Mouse (Mus musculus) neural tube, embryonic 13.5 days (tissue): ENCODE data around the gene Rlf. TPM values are rescaled to one million over a fixed set of nuclear protein-coding genes. Genes with fewer than 3 reads are reported as not detected.
"Not testable (repeated sequence)": the region's sequence is repeated elsewhere in the genome, so short reads cannot be mapped to it uniquely, and the experiment has no call there.

Experiments
- ATAC-seq: fragments of 200-750 bp; cut with Nextera tagmentation; 2 replicates; pipeline ENCODE4 v1.8.0; 2017; ENCODE audit warnings: low read depth, mild to moderate bottlenecking, moderate TSS enrichment, moderate library complexity
- H3K27ac ChIP-seq: fragments of 300-500 bp; sonication (generic); replicated peaks from 2 replicates; pipeline ENCODE4 v1.5.1; 2015; ENCODE audit warnings: moderate library complexity, mild to moderate bottlenecking, inconsistent platforms
- H3K27me3 ChIP-seq: fragments of 300-500 bp; sonication (generic); 2 replicates; pipeline ENCODE4 v1.6.1; 2015; ENCODE audit warnings: mild to moderate bottlenecking, inconsistent platforms
- H3K36me3 ChIP-seq: fragments of 300-500 bp; sonication (generic); 2 replicates; pipeline ENCODE4 v1.6.1; 2015; ENCODE audit warnings: mild to moderate bottlenecking, inconsistent platforms
- H3K4me1 ChIP-seq: fragments of 300-500 bp; sonication (generic); replicated peaks from 2 replicates; pipeline ENCODE4 v1.6.1; 2015; ENCODE audit warnings: inconsistent platforms
- H3K4me2 ChIP-seq: fragments of 300-500 bp; sonication (generic); 2 replicates; pipeline ENCODE4 v1.6.1; 2015; ENCODE audit warnings: inconsistent platforms, mild to moderate bottlenecking, moderate library complexity
- H3K4me3 ChIP-seq: fragments of 300-500 bp; sonication (generic); 2 replicates; pipeline ENCODE4 v1.5.1; 2015; ENCODE audit warnings: mild to moderate bottlenecking, inconsistent platforms
- H3K9ac ChIP-seq: fragments of 300-500 bp; sonication (generic); 2 replicates; pipeline ENCODE4 v1.6.1; 2015; ENCODE audit warnings: moderate library complexity, mild to moderate bottlenecking, inconsistent platforms
- H3K9me3 ChIP-seq: fragments of 300-500 bp; sonication (generic); 2 replicates; pipeline ENCODE4 v1.6.1; 2016; ENCODE audit warnings: inconsistent platforms
- WGBS: fragments of 180-500 bp; shearing (Covaris S2); methylation state at CpG from one replicate; pipeline ENCODE4 v1.1.7; 2015; 5-methylcytosine and 5-hydroxymethylcytosine counted together
- polyA plus RNA-seq: library from polyadenylated mRNA; unstranded; fragments of >200 nt; fragmentation: Nextera tagmentation; extraction: Ambion mirVana; gene quantifications from 2 replicates; pipeline ENCODE4 v1.2.1, GENCODE M21; 2015

The Rlf gene
- polyA plus RNA-seq, 1 experiment from 2014 or later: 25.6 TPM

DNA sequence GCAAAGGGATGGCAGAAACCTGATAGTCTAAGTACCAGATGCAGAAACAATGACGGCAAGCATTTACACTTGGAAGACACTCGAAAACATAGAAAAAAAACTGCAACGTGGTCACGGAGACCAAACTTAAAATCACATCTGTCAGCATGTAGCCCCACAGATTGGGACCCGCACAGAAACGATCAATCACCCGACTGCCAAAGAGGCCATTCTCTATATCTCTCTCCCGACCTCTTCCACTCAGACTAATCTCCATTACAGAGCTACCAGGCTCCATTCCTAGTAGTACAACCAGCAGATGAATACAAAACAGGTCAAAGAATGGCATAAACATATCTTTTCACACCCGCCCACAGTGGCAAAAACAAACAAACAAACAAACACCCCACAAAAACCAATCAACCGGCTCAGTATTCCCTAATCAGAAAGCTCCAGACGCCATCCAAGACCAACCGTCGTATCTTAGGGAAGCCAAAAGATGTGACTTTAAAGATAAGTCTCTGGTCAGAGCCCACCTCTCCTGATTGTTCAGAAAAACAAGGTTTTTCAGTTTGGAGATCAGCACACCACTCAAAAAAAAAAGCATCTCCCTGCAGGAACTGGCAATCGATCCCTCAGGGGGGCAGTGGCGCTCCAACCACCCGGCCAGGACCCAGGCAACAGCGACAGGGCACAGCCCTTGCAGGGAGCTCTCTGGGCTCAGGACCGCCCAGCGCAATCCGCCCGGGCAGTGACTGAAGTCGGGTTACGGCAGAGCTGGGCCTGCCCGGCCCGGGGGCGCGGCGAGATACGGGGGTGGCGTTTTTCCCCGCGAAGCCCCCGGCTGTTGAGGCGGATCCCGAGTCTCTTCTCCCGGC, 720 bp downstream of the Rlf start:
- 2% methylated on average over 36 of the region's 36 CpGs for WGBS

DNA sequence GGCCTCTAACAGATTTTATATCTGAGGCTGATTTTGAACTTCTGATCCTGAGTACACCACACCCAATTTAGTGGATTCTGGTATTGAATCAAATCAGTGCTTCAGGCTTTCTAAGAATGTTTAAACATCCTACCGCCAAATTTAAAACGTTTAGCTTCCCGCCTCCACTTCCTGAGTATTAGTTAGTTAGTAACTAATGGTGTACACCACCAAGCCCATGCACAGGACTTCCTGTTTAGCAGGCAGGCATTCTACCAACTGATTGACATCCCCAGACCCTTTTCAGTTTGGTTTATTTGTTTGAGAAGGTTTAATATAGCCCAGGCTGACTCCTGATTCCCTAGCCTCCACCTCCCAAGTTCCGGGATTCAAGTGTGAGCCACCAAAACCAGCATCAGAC, 6.0 kb downstream of the Rlf start:
- no peak overlapping the region for H3K27ac ChIP-seq
- WGBS: 90% methylated on average over 4 of the region's 4 CpGs
- no peak overlapping the region for H3K4me3 ChIP-seq
- H3K4me1 ChIP-seq: peaks cover 22% of the 10 kb centered on the region
- H3K36me3 ChIP-seq: no peaks in the 10 kb centered on the region
- H3K4me2 ChIP-seq: no peak overlapping the region
- H3K9ac ChIP-seq: no peak overlapping the region
- no peaks in the 10 kb centered on the region for H3K9me3 ChIP-seq
- ATAC-seq: no peak
- no peaks in the 10 kb centered on the region for H3K27me3 ChIP-seq

More for the DNA sequence above, 720 bp downstream of the Rlf start:
- Histone ChIP-seq H3K9me3 (no peaks in the 10 kb centered on the region), H3K27ac (peak overlapping the region; percentile 94), H3K4me1 (peaks cover 28% of the 10 kb centered on the region), H3K27me3 (peaks cover 12% of the 10 kb centered on the region), H3K9ac (peak overlapping the region; percentile 96), H3K4me2 (peak overlapping the region; percentile 83), H3K36me3 (no peaks in the 10 kb centered on the region), H3K4me3 (peak overlapping the region; percentile 92)
- ATAC-seq: peak; percentile 90

- ATAC-seq: no peak
- Histone ChIP-seq H3K4me3 (no peak overlapping the region), H3K4me1 (peaks cover 3% of the 10 kb centered on the region; the same call in 1 of the 2 replicates), H3K27ac (no peak overlapping the region), H3K27me3 (no peaks in the 10 kb centered on the region), H3K4me2 (no peak overlapping the region), H3K36me3 (0 out of 2 replicates have a peak, but pooled peaks cover 9% of the 10 kb centered on the region), H3K9me3 (no peaks in the 10 kb centered on the region), H3K9ac (no peak overlapping the region)
- 80% methylated on average over 4 of the region's 4 CpGs for WGBS
Observed at GRCm38 (mm10) chr4:121197856-121198255, 17.0 kb downstream of the Rlf start.

- no peak overlapping the region for H3K4me2 ChIP-seq
- H3K27me3 ChIP-seq: no peaks in the 10 kb centered on the region
- no peaks in the 10 kb centered on the region for H3K9me3 ChIP-seq
- ATAC-seq: no peak
- peaks cover 3% of the 10 kb centered on the region; the same call in 1 of the 2 replicates for H3K4me1 ChIP-seq
- 0 out of 2 replicates have a peak, but pooled peaks cover 9% of the 10 kb centered on the region for H3K36me3 ChIP-seq
- no peak overlapping the region for H3K9ac ChIP-seq
- H3K27ac ChIP-seq: no peak overlapping the region
- H3K4me3 ChIP-seq: no peak overlapping the region
- WGBS: 94% methylated on average over 4 of the region's 4 CpGs
Observed at GRCm38 (mm10) chr4:121196995-121197394, 17.9 kb downstream of the Rlf start.

- ATAC-seq: no peak
- Histone ChIP-seq H3K4me1 (peaks cover 3% of the 10 kb centered on the region; the same call in 1 of the 2 replicates), H3K27me3 (no peaks in the 10 kb centered on the region), H3K36me3 (0 out of 2 replicates have a peak, but pooled peaks cover 9% of the 10 kb centered on the region), H3K27ac (no peak overlapping the region), H3K4me2 (no peak overlapping the region), H3K9me3 (no peaks in the 10 kb centered on the region), H3K9ac (no peak overlapping the region), H3K4me3 (no peak overlapping the region)
- WGBS: 89% methylated on average over 2 of the region's 2 CpGs
Observed at GRCm38 (mm10) chr4:121196205-121196604, 18.7 kb downstream of the Rlf start.

- Histone ChIP-seq H3K4me2 (no peak overlapping the region), H3K9me3 (no peaks in the 10 kb centered on the region), H3K4me1 (peaks cover 3% of the 10 kb centered on the region; the same call in 1 of the 2 replicates), H3K9ac (no peak overlapping the region), H3K36me3 (0 out of 2 replicates have a peak, but pooled peaks cover 11% of the 10 kb centered on the region), H3K27ac (no peak overlapping the region), H3K27me3 (no peaks in the 10 kb centered on the region), H3K4me3 (no peak overlapping the region)
- ATAC-seq: no peak
Observed at GRCm38 (mm10) chr4:121194736-121195135, 20.1 kb downstream of the Rlf start.

DNA sequence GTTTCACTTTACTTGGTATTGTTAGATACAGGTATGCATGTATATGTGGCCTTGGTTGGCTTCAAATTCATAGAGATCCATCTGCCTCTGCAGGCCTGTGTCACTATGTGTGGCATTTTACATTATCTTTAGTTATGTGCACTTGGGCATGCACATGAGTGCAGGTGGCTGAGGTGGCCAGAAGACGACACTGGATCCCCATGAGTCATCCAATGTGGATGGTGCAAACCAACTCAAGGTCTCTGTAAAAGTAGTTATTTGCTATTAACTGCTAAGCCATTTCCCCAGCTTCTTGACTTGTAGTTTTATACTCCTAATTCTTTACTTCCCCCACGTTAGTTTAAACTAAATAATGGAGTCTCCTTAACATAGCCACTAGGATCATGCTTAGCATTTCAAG, 22.6 kb downstream of the Rlf start:
- no peak overlapping the region for H3K4me2 ChIP-seq
- peaks cover 3% of the 10 kb centered on the region; the same call in 1 of the 2 replicates for H3K4me1 ChIP-seq
- 95% methylated on average over 2 of the region's 2 CpGs for WGBS
- H3K27ac ChIP-seq: no peak overlapping the region
- no peak overlapping the region for H3K9ac ChIP-seq
- no peak for ATAC-seq
- H3K27me3 ChIP-seq: no peaks in the 10 kb centered on the region
- no peak overlapping the region for H3K4me3 ChIP-seq
- no peaks in the 10 kb centered on the region for H3K9me3 ChIP-seq
- H3K36me3 ChIP-seq: peaks cover 22% of the 10 kb centered on the region

- no peak for ATAC-seq
- H3K4me1 ChIP-seq: no peaks in the 10 kb centered on the region; the same call in 1 of the 2 replicates
- 92% methylated on average over 3 of the region's 3 CpGs for WGBS
- H3K36me3 ChIP-seq: peaks cover 31% of the 10 kb centered on the region
- H3K27me3 ChIP-seq: no peaks in the 10 kb centered on the region
- no peaks in the 10 kb centered on the region for H3K9me3 ChIP-seq
- no peak overlapping the region for H3K9ac ChIP-seq
- H3K4me3 ChIP-seq: no peak overlapping the region
- H3K27ac ChIP-seq: no peak overlapping the region
- H3K4me2 ChIP-seq: no peak overlapping the region
Observed at GRCm38 (mm10) chr4:121189341-121189740, 25.5 kb downstream of the Rlf start.

GRCm38 (mm10) chr4:121179669-121180068, 35.2 kb downstream of the Rlf start:
- H3K36me3 ChIP-seq: peaks cover 52% of the 10 kb centered on the region
- no peak for ATAC-seq
- H3K4me2 ChIP-seq: no peak overlapping the region
- no peaks in the 10 kb centered on the region for H3K4me1 ChIP-seq
- H3K27me3 ChIP-seq: no peaks in the 10 kb centered on the region
- H3K27ac ChIP-seq: no peak overlapping the region
- 0 out of 2 replicates have a peak, but pooled peaks cover 2% of the 10 kb centered on the region for H3K9me3 ChIP-seq
- H3K4me3 ChIP-seq: no peak overlapping the region
- WGBS: 94% methylated on average over 3 of the region's 3 CpGs
- H3K9ac ChIP-seq: no peak overlapping the region

DNA sequence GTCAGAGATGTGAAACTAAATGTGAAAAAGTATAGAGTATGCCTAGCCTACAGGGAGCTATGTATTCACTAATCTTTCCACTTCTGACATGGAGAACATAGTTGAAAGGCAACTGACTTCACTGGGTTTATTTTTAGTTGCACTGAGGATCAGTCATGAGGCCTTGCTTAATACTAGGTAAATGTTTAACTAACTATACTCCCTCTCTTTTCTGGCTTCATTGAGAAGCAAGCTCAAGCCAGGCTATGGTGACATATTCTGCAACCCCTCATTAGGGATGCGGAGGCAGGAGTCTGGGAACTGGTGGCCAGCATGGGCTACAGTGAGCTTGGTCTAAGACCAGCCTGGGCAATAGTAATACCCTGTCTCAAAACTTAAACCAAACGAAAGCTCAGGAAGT, 47.2 kb downstream of the Rlf start:
- no peak overlapping the region for H3K9ac ChIP-seq
- H3K4me3 ChIP-seq: no peak overlapping the region
- H3K27ac ChIP-seq: no peak overlapping the region
- WGBS: 95% methylated on average over 2 of the region's 2 CpGs
- peaks cover 62% of the 10 kb centered on the region for H3K36me3 ChIP-seq
- no peak overlapping the region for H3K4me2 ChIP-seq
- H3K9me3 ChIP-seq: peaks cover 10% of the 10 kb centered on the region
- no peaks in the 10 kb centered on the region for H3K4me1 ChIP-seq
- H3K27me3 ChIP-seq: no peaks in the 10 kb centered on the region
- ATAC-seq: no peak

DNA sequence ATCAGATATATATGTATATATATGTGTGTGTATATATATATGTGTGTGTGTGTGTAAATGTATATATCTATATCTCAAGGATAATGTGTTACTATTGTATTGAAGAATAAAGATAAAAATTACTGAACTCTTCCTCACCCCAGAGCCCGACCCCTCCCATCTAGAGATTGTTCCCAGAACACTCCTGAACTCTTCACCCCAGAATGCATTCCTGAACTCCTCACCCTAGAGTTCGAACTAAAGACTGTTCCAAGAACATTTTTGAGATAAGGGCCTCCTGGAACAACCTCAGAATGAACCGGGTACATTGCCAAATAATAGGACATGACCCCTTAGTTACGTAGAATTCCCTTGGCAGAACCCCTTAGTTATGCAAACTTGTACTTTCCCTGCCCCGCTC, 48.2 kb downstream of the Rlf start:
- not testable (repeated sequence) for H3K9ac ChIP-seq, H3K4me3 ChIP-seq, H3K9me3 ChIP-seq, H3K4me2 ChIP-seq, H3K4me1 ChIP-seq, ATAC-seq, H3K27ac ChIP-seq, H3K27me3 ChIP-seq
- peaks cover 66% of the 10 kb centered on the region for H3K36me3 ChIP-seq
- 94% methylated on average over 4 of the region's 5 CpGs for WGBS

- no peak overlapping the region for H3K27ac ChIP-seq
- H3K9me3 ChIP-seq: no peaks in the 10 kb centered on the region
- H3K36me3 ChIP-seq: peaks cover 42% of the 10 kb centered on the region
- H3K4me2 ChIP-seq: no peak overlapping the region
- no peak overlapping the region for H3K9ac ChIP-seq
- WGBS: 99% methylated on average over 2 of the region's 2 CpGs
- H3K27me3 ChIP-seq: no peaks in the 10 kb centered on the region
- no peak for ATAC-seq
- H3K4me1 ChIP-seq: no peaks in the 10 kb centered on the region; the same call in 1 of the 2 replicates
- no peak overlapping the region for H3K4me3 ChIP-seq
Observed at GRCm38 (mm10) chr4:121163501-121164030, 51.3 kb downstream of the Rlf start.
